Mouse (Mus musculus) NIH3T3 (cell line): ENCODE measurements around the gene Dhrs13.
"Not testable (repeated sequence)": the region's sequence is repeated elsewhere in the genome, so short reads cannot be mapped to it uniquely, and the experiment has no call there.

ENCODE experiments used
- DNase-seq: peaks from one replicate; pipeline ENCODE4 v3.0.0-alpha.2; 2012; ENCODE audit warnings: low read depth

Dhrs13 gene

DNA sequence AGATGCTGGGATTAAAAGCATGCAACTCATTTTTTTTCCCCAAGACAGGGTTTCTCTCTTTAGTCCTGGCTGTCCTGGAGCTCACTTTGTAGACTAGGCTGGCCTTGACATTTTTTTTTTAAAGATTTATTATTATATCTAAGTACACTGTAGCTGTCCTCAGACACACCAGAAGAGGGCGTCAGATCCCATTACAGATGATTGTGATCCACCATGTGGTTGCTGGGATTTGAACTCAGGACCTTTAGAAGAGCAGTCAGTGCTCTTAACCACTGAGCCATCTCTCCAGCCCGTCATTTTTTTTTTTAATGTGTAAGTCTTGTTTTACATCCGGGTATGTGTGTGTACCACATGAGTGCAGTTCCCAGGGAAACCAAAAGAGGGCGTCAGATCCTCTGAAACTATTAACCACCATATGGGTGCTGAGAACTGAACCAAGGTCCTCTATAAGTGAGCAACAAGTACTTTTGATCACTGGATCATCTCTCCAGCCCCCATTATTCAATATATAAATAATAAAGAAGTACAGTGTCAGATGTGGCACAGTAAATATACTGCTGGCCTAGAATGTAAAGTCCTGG lies 10.3 kb downstream of the Dhrs13 start:
- not testable (repeated sequence) for DNase-seq

DNA sequence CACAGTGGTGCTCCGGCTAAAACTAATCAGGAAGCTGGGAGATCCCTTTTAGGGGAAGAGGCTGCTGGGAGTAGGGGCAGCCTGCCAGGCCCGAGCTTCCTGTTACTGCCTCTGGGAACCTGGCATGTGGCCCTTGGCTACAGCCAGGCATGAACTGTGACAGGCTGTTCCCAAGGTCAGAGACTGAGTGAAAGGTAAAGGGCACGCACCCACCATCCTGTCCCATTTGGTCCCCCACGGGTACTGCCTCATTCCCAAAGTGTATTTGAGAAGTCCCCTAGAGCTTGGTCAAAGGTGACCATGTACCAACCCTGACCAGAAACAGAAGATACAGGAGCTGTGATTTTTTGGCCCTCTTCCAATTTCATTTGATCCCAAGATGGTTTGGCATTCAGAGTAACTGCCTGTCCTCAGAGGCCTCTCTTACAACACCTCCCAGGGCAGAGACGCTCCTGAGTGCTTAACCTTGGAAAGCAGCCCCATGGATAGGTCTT lies 12.7 kb downstream of the Dhrs13 start:
- DNase-seq = peak; percentile 53

DNA sequence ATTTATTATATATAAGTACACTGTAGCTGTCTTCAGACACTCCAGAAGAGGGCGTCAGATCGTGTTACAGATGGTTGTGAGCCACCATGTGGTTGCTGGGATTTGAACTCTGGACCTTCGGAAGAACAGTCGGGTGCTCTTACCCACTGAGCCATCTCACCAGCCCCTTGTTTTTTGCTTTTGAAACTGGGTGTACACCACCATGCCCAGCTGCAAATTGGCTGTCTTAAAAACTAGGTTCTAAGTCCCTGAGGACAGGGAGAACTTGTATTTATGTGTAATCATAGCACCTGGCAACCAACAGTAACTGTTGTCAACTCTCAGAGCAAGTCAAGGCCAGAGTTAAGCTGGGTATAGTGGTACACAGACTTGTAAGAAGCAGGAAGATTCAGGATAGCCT lies 16.6 kb downstream of the Dhrs13 start:
- not testable (repeated sequence) for DNase-seq

DNA sequence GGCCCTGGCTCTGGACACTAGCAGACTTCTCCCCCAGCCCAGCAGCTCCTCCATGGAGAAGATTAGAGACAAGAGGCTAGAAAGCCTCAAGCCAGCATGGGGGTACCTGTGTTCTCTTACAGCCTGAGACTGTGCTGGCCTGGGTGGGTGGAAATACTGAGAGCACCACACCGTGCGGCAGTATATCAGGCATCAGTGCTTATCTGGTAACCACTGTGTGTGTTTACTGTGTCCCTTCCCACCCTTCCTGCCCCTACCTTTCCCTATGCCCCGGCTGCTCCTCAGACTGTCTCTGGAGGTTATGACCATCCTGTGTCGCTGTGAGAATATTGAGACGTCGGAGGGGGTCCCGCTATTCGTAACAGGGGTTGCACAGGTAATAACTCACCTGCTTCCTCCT lies 21.0 kb downstream of the Dhrs13 start:
- DNase-seq = no peak

DNA sequence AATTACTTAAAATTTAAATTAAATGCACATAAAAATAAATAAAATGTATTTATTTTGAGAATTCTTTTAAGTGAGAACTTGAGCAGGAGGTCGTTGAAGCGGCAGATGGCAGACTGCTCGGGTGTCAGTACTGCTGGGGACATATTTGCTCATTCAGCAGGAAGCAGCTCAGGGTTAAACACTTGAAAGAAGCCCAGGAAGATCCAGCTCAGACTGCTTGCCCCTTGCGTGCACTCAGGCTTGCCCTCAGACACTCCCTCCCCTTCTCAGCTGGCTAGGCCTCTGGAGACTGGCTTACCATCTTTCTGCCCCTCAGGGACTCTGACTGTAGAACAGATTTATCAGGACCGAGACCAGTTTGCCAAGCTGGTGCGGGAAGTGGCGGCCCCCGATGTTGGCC lies 24.9 kb downstream of the Dhrs13 start:
- no peak for DNase-seq

DNA sequence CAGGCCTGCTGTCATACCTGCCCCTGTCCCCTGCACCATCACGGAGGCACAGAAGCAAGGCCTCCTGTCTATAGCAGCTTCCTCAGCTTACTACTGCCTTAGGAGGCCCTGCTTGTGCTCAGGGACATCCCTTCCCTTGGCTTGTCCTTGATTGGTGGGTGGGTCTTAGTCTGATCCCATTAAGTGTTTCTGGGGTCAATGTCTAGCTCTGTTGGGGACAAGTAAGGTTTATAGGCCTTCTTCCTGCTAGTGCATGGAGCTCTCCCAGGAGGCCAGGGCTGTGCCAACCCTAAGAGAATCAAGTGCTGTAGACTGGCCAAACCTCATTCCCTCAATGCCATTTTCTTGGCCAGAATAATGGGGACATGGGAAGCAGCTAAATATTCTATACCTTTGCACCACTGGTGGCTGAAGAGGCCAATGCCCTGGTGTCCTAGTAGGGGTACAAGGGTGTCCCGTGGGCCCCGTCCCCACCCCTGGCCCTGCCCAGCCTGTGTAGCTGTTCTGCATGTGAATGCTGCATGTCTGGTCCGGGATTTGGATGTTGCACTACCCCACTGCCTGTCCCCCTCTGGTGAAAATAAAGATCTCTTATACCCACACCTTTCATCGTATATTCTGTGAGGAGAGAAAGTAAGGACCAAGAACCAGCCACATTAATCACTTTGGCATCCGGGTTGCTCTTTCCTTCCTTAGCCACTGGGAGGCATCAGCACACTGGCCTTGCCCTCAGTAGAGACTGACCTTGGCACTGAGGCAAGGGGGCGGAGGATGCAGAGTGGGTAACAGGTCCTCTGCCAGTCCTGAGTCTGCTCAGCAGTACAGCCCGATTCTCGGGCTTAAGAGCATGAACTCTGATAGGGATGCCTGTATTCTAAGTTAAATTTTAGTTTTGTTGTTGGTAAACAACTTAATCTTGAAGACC lies 28.0 kb downstream of the Dhrs13 start:
- peak; percentile 89 for DNase-seq

DNA sequence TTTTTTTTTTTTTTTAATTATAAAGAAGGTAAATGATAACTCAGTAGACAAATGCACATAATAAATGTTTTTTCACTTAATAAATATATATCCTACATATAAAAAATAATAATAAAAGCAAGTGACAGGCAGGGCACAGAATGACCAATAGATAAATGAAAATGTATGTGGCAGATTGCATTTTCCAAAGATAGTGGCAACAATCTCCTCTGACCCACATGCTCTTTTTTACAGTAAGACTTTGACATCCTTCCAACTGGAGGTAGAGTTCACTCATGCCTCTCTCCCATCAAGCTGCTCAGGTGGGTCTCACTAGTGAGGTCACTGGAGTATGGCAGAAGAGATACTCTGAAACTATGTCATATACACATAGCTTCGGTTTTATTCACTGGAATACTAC lies 30.5 kb downstream of the Dhrs13 start:
- no peak for DNase-seq

DNA sequence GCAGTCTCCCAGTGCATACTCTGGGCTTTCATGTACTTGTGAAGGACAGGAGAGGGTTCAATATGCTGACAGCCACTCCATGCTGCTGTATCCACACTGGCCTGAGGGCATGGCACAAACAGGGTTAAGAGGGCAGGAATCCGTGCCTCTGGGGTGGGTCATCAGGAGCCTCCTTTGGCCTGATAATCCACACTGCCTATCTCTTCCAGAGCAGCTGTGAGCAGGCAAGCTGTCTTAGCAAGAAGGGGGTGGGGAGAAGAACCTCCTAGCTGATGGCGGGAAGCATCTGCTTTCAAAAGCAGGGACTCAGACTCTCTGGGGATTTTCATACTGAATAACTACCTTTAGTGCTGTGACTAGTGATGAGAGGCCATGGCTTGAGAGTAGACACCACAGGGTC lies 33.8 kb downstream of the Dhrs13 start:
- no peak for DNase-seq

DNA sequence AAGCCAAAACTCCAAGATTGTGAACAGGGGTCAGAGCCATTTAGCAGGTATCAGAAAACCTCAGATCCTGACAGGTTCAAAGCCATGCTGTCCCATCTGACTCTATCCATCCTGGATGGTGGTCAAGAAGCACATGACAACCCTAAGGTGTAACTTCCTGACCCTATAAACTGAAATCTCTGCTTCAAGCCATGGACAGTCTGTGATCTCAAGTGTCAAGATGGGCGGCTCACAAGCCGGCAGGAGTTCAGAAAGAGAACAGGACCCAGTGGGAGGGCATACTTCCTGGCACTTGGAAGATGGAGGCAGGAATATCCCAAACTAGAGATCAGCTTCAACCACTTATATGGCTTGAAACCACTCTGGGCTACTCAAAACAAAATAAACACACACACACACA lies 34.6 kb downstream of the Dhrs13 start:
- no peak for DNase-seq

DNA sequence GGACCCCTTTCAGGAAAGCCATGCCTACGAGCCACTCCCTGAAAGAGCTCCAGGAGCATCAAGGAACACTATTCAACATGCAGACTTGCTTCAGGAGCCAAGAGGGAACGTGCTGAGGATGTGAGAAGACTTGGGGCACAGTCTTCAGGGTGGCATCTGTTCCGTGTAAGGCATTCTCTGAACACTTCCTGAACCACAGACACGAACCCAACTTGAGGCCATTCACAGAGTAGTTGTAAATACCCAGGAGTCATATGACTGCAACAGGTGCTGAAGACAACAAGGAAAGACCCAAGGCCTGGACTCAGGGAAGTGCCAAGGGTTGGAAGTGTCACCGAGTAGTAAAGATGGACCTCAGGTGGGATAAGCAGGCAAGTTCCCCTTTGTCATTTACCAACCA lies 35.5 kb downstream of the Dhrs13 start:
- DNase-seq = no peak

DNA sequence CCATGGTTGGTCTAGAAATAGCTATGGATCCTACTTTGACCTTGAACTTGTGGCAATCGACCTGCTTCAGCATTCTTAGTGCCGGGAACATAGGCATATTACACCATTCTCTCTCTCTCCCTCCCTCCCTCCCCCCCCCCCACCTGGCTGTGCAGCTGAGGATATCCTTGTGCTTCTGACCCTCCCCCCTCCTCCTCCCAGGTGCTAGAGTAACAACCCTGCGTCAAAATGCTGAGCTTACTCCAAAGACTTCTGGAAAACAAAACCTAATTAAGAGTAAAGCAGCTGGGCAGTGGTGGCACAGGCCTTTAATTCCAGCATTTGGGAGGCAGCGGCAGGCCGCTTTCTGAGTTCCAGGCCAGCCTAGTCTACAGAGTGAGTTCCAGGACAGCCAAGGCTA lies 37.0 kb downstream of the Dhrs13 start:
- DNase-seq = no peak

DNA sequence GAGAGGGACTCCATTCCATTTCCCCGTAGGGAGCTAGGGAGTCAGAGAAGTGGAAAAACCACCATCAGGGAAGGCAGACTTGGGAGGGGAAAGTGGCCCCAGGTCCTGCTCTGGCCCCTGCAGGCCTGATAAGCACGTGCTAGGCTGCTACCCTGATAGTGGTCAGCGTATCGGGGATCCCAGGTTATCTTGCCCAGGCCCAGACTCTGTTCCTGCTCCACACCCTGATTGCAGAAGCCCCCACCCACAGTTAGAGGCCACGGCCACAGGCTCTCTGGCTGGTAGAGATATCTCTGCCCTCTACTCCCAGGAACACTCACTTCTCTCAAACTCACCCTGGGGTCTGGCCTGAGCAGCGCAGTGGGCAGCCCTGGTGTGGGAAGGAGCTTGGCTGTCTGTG lies 37.6 kb downstream of the Dhrs13 start:
- DNase-seq = no peak

DNA sequence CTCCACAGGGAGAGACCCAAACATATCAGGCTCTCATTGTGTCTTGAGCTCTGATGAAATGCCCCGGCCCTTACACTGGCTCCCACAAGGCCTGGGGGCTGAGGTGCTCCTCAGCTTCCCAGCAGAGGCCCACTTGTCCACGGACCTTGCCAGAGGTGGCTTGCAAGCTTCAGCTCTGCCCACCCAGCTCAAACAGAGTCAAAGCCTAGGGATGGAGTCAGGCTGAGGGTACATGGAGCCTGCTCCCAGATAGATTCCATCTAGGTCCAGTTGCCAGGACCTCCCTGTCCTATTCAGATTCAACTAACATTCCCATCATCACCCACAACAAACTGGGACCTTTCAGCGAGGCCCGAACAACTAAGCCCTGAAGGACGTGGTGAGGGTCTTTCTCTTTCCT lies 39.9 kb downstream of the Dhrs13 start:
- DNase-seq = no peak

DNA sequence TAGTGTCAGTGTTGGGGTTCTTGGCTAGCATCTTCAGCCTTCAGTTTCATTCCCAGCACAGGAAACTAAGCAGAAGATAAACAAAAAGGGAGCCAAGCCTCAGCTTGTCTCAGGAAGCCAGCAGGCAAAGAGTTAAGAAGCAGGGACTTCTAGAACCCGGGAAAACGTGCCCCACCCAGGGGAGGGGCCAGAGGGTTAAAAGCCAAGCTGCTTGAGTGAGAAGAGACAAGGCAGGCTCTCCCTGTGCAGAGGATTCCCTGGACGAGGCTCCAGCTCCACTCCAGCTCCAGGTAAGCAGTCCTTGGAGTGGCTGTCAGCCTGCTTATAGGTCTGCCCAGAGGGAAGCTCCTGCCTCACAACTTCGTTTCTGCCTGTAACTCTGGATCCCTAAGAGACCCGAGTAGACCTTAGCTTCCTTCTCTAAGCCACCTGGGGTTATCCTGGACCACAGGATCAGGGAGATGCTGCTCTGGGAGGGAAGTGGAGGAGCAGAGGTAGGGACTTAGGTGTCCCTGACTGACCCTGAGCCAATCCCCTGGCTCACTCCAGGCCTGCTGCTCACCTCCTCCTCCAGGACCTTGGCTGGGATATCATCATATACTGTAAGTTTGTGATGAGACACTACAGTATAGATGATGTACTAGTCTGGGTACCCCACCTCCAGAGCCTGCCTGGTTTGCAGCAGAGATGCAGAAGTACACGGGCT lies 40.5 kb downstream of the Dhrs13 start:
- no peak for DNase-seq

DNA sequence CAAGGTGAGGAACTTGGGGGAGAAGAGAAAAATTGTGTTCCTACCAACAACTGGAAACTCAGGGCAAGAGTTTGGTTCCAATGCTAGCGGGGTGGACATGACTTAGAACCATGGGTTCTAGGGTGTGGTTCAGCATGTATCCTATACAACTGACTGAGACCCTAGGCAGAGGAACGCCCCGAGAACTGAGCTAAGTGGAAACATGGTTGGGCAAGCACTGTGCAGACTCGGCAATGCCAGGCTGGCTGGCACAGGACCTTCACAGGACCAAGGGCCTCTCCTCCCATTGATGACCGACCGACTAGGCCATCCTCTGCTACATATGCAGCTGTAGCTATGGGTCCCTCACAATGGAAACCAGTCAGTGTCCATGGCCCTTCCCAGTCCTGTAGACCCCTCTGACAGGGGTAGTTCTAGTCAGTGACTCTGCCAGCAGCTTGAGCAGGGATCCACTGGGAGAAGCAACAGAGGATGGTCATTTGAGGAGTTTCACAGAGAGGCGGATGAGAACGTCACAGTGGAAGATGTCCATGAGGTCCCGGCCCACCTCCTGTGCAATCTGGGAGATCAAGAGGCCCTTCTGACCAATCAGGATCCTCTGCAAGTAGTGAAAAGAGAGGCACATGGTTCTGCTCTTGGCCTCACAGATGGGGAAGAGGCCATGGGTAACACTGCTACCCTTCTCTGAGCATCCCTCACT lies 41.6 kb downstream of the Dhrs13 start:
- DNase-seq = no peak

DNA sequence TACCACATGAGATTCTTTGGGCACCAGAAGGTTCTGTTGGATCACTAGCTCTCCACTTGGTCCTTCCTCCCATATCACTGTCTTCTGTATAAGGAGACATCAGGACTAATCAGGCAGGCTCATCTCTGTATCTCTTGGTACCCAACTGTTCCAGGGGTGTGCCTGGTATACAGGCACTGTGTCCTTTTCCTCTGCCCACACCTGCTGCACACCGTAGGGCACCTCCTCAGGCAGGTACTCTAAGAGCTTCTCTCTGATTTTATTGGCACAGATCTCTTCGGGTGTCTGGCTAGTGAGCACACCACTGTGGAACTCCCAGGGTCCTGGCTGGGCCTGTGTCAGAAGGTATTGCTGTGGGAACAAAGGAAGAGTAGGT lies 42.2 kb downstream of the Dhrs13 start:
- no peak for DNase-seq

DNA sequence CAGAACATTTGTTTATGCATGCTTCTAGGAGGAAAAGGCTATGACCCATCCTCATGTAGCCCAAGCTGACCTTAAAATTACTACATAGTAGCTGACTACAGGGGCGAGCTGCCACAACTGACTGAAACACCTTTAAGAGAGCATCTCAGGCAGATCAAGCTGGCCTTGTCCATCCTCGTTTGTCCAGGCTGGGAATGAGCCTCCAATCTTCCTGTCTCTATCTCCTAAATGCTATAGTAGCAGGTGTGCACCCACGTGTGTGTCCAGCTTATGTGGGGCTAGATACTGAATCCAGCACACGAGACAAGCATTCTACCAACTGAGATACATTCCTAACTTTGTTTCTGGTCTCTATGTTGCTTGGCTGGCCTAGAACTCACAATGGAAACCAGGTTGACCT lies 42.6 kb downstream of the Dhrs13 start:
- no peak for DNase-seq

DNA sequence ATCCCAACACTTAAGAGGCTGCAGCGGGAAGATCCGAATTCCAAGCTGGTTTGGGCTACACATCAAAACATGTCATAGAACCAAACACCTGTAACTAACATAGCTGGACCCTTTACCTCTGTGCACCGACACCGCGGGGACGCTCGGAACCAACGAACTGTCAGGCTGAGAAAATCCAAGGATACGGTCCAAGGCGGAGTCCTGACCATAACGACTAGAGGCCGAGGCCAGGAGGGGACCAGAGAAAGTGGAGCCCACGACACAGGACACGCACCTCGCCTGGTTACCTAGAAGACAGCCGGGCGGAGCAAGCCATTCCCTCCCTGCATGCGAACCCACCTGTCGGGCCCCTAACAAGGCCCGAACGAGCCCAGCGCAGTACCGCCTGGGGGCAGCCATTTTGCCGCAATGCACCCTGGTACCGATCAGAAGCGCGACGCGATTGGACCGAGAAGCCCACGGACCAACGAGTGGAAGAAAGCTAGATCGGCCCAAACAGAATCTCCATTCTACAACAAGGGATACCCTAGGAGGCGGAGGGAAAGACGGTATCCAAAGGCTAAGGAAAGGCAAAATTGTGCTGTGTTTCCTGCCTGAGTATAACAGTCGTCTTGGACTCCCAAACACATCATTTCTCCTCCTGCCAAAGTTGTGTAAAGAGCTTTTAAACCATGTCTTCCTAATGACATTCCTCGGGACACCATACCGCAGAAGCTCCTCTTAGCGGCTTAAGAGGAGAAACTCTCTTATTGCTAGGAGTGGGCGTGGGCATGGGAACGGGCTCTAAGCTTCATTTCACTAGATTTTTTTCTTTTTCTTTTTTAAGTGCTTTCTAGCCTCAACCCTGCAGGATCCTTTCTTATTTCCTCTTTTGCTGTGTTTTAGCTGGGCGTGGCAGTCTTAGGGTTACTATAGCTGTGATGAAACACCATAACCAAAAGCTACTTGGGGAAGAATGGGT lies 48.2 kb downstream of the Dhrs13 start, which contains the start of gene Eral1:
Gene Eral1 (minus strand): TSS at position 423 of the 961 bp plus-strand sequence.
- peak; percentile 93 for DNase-seq

DNA sequence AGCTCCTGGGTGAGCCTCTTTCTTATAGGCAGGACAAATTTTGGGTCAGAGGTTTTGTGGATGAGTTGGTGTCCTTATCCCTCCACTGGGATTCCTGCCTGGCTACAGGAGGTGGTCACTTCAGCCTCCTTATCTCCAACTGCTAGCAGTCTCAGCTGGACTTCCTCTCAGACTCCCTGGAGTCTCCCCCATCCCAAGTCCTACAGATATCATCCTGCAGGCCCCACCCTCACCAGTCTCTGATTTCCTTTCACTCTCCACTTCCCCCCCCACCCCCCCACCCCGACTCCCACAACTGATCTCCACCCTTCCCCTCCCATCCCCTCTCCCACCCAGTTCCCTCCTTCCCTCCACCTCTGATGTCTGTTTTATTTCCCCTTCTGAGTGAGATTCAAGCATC lies 51.5 kb downstream of the Dhrs13 start:
- DNase-seq = no peak

DNA sequence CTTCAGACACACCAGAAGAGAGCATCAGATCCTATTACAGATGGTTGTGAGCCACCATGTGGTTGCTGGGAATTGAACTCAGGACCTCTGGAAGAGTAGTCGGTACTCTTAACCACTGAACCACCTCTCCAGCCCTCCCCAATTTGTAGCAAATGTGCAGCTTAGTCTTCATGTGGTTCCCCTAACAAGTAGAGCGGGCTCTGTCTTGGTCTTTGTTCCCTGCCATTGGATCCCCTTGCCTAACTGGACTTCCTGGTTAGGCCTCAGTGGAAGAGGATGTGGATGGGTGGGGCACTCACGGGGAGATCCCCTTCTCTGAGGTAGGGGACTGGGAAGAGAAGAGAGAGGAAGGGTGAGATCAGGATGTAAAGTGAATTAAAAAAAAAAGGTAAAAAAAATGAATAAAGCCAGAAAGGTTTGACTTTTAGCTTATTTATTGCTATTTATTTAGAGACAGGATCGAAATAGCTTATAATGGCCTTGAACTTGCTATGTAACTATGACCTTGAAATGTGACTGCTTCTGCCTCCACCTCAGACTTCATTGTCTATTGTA lies 54.9 kb downstream of the Dhrs13 start:
- no peak for DNase-seq
